Mouse (Mus musculus) gastrocnemius, postnatal 25 days (tissue): ENCODE data around the gene Tfdp2. TPM values are rescaled to one million over a fixed set of nuclear protein-coding genes. Genes with fewer than 3 reads are reported as not detected.

Source experiments
- DNase-seq: peaks from one replicate; pipeline ENCODE4 v3.0.0; 2022
- total RNA-seq, 2 experiments: library from RNA; stranded (reverse); gene quantifications; 1 replicate in 1 of 2; 2 replicates in 1 of 2; pipeline ENCODE4 v1.2.3; 2021

The Tfdp2 gene
- total RNA-seq, 2 experiments from 2014 or later, result 32.5 to 36.5 TPM

DNA sequence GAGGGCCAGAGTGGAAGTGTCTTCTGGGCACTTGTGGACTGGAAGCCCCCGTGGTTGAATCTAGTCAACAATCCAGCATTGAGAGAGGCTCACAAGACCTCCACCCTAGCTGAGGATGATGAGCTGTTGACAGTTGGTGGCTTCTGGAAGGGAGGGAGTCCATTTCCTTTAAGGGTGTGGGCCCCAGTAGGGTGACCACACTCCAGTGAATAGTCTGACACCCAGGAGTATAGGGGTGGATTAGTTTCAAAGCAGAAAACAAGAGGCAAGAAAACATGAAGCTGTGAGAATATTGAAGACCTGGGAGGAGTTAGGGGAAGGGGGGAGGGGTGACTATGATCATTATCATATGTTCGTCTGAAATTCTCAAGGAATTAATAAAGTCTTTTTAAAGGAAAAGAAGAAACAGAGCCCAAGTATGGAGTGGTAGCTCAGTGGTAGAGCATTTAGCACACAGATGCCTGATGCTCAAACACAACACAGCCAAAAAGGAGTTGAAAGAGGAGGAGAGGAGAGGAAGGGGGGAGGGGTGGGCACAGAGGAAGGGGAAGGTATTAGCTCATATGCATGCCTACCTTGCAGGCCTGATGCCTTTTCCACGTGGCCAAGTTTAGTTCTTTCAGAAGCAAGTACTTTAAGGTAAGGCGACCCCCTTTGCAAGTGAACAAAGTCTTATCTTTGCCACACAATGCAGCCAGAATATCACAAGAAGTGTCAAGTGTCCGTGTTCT lies 173.7 kb downstream of the Tfdp2 start:
- no peak for DNase-seq

- DNase-seq, result no peak
These were observed 175.0 kb downstream of the Tfdp2 start for GRCm38 (mm10) chr9:96371075-96371474.

Other genes starting within 250 kb of the Tfdp2 start
- gene Xrn1, start 241.5 kb upstream of the Tfdp2 start, total RNA-seq, result 1 to 10 TPM; 8.1 to 9.2 TPM
- gene Gk5, start 76.9 kb upstream of the Tfdp2 start, total RNA-seq, result 1 to 10 TPM; 1.3 to 2.2 TPM
- 10 to 100 TPM; 36.9 to 43.7 TPM for gene Atp1b3, start 168.2 kb downstream of the Tfdp2 start, total RNA-seq